Mouse (Mus musculus) heart, adult 11 months (tissue): ENCODE data around the gene Ctdspl.

Source experiments
- DNase-seq: peaks from one replicate; pipeline ENCODE4 v3.0.0; 2022

The Ctdspl gene

GRCm38 (mm10) chr9:118991750-118992585 lies 65.7 kb downstream of the Ctdspl start:
- peak; percentile 93 for DNase-seq

- DNase-seq, result no peak
These were observed 66.3 kb downstream of the Ctdspl start for GRCm38 (mm10) chr9:118992586-118992955.

- peak; percentile 94 for DNase-seq
These were observed 68.4 kb downstream of the Ctdspl start for GRCm38 (mm10) chr9:118994524-118995227.

GRCm38 (mm10) chr9:118995539-118995938 lies 69.3 kb downstream of the Ctdspl start:
- DNase-seq, result no peak

GRCm38 (mm10) chr9:118997241-118997640 lies 71.0 kb downstream of the Ctdspl start:
- no peak for DNase-seq

- DNase-seq, result no peak
These were observed 73.9 kb downstream of the Ctdspl start for GRCm38 (mm10) chr9:119000196-119000595.

GRCm38 (mm10) chr9:119002267-119002666 lies 76.0 kb downstream of the Ctdspl start:
- peak; percentile 95 for DNase-seq

- DNase-seq, result no peak
These were observed 77.9 kb downstream of the Ctdspl start for GRCm38 (mm10) chr9:119003990-119004702.

- DNase-seq, result no peak
These were observed 78.4 kb downstream of the Ctdspl start for GRCm38 (mm10) chr9:119004703-119005076.

GRCm38 (mm10) chr9:119005303-119006029 lies 79.2 kb downstream of the Ctdspl start:
- no peak for DNase-seq

GRCm38 (mm10) chr9:119007266-119007665 lies 81.0 kb downstream of the Ctdspl start:
- no peak for DNase-seq

GRCm38 (mm10) chr9:119008871-119009270 lies 82.6 kb downstream of the Ctdspl start:
- DNase-seq, result no peak

GRCm38 (mm10) chr9:119010156-119010710 lies 84.0 kb downstream of the Ctdspl start:
- DNase-seq, result no peak

GRCm38 (mm10) chr9:119016785-119017507 lies 90.7 kb downstream of the Ctdspl start:
- DNase-seq, result no peak

GRCm38 (mm10) chr9:119021731-119022130 lies 95.5 kb downstream of the Ctdspl start:
- DNase-seq, result no peak

GRCm38 (mm10) chr9:119025263-119025662 lies 99.0 kb downstream of the Ctdspl start:
- DNase-seq, result no peak

GRCm38 (mm10) chr9:119025832-119026331 lies 99.6 kb downstream of the Ctdspl start:
- no peak for DNase-seq

GRCm38 (mm10) chr9:119027337-119027736 lies 101.1 kb downstream of the Ctdspl start:
- DNase-seq, result no peak

GRCm38 (mm10) chr9:119028226-119029195 lies 102.3 kb downstream of the Ctdspl start:
- DNase-seq, result no peak

- peak; percentile 97 for DNase-seq
These were observed 103.3 kb downstream of the Ctdspl start for GRCm38 (mm10) chr9:119029568-119029967.
